Mouse (Mus musculus): ENCODE measurements around the gene Jtb.

DNA sequence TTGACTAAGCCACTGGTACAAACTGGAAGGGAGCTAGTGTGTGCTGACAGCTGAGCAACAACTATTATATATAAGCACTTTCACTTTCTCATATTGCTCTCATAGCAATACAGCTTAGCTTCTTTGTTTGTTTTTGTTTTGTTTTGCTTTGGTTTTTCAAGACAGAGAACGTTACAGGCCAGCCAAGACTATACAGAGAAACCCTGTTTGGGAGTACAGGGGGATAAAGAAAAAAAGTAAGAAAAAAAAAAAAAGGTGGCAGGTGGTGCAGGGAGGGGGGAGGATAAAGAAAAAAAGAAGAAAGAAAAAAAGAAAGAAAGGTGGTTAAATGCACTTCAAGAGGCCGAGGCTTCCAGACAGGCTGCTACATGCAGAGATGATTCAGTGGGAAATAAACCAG is 14.0 kb downstream of the Jtb start:
- no peak for TF ChIP-seq CTCF (conservative IDR thresholded peaks at IDR 0.05; ENCODE audit: insufficient read depth, insufficient read length, low read depth, low read length)
- TF ChIP-seq POLR2A (IDR thresholded peaks at IDR 0.05; ENCODE audit: low read depth, low read length), result no peak
